Comparison of ENCODE assay signal across 10 mouse cellular contexts in genomic region chr2:33584937-33585910, GRCm38 (mm10). TPM values are rescaled to one million over a fixed set of nuclear protein-coding genes. Genes with fewer than 3 reads are reported as not detected.
A peak's percentile ranks its signal among the peaks of the same experiment; 100 is the strongest.
DNase-seq lines count a peak whose midpoint lies in the region; ATAC-seq and TF ChIP-seq lines count a peak whose summit lies in the region.
"Had no signal": no experiment of that assay in that cellular context is flagged by ENCODE, and none has a peak within 500 bp of the region (broad histone marks: within the 10 kb centered on the region; RNA-seq: fewer than 3 reads in every experiment).

No protein-coding gene starts in this region.

- TF ChIP-seq CTCF in intestine, postnatal 0 days (IDR thresholded peaks at IDR 0.05; ENCODE audit: low read depth), result no peak
- TF ChIP-seq CTCF in midbrain, postnatal 0 days (IDR thresholded peaks at IDR 0.05), result no peak

- 0 out of 2 replicates have a peak overlapping the region, but pooled peaks have one; percentile 1 for H3K9ac ChIP-seq in intestine, embryonic 16.5 days (ENCODE audit: low read depth, low read length)
- H3K9ac ChIP-seq in intestine, postnatal 0 days (ENCODE audit: low read depth, low read length), result no peak overlapping the region
- H3K9ac ChIP-seq in embryonic facial prominence, embryonic 11.5 days (replicated peaks; ENCODE audit: low read length), result peak overlapping the region; percentile 48
- peak overlapping the region; percentile 2; the same call in 1 of the 2 replicates for H3K9ac ChIP-seq in hindbrain, embryonic 14.5 days
- no peak overlapping the region for H3K9ac ChIP-seq in midbrain, postnatal 0 days (replicated peaks; ENCODE audit: low read length, poor library complexity, severe bottlenecking)
- H3K9ac ChIP-seq: lung, embryonic 15.5 days had no signal

- 36% methylated on average over 29 of the region's 29 CpGs for WGBS in intestine, embryonic 16.5 days
- WGBS in intestine, postnatal 0 days, result 35% methylated on average over 29 of the region's 29 CpGs
- 20% methylated on average over 29 of the region's 29 CpGs for WGBS in embryonic facial prominence, embryonic 11.5 days
- 19% methylated on average over 29 of the region's 29 CpGs for WGBS in hindbrain, embryonic 14.5 days
- 22% methylated on average over 29 of the region's 29 CpGs for WGBS in midbrain, postnatal 0 days

- H3K36me3 ChIP-seq in intestine, embryonic 16.5 days (ENCODE audit: control insufficient read depth, insufficient read depth, low read length), result no peaks in the 10 kb centered on the region
- H3K36me3 ChIP-seq in intestine, postnatal 0 days (ENCODE audit: control insufficient read depth, insufficient read depth), result no peaks in the 10 kb centered on the region
- H3K36me3 ChIP-seq in embryonic facial prominence, embryonic 11.5 days (replicated peaks; ENCODE audit: control insufficient read depth, insufficient read depth, low read depth, low read length), result no peaks in the 10 kb centered on the region
- no peaks in the 10 kb centered on the region for H3K36me3 ChIP-seq in hindbrain, embryonic 14.5 days (replicated peaks; ENCODE audit: control insufficient read depth, insufficient read depth)
- H3K36me3 ChIP-seq in midbrain, postnatal 0 days (ENCODE audit: insufficient read depth, low read length), result no peaks in the 10 kb centered on the region
- H3K36me3 ChIP-seq: lung, embryonic 15.5 days had no signal

- H3K4me3 ChIP-seq in intestine, embryonic 16.5 days (ENCODE audit: low read length), result no peak overlapping the region
- no peak overlapping the region for H3K4me3 ChIP-seq in intestine, postnatal 0 days (ENCODE audit: low read depth, low read length)
- no peak overlapping the region for H3K4me3 ChIP-seq in embryonic facial prominence, embryonic 11.5 days (ENCODE audit: low read depth, low read length)
- no peak overlapping the region for H3K4me3 ChIP-seq in hindbrain, embryonic 14.5 days (replicated peaks; ENCODE audit: low read length)
- H3K4me3 ChIP-seq in midbrain, postnatal 0 days (ENCODE audit: low read depth, low read length), result no peak overlapping the region
- H3K4me3 ChIP-seq: lung, embryonic 15.5 days had no signal

- H3K27ac ChIP-seq in intestine, embryonic 16.5 days (ENCODE audit: low read length), result no peak overlapping the region
- H3K27ac ChIP-seq in intestine, postnatal 0 days (ENCODE audit: low read depth, low read length), result no peak overlapping the region
- peak overlapping the region; percentile 52; the same call in 1 of the 2 replicates for H3K27ac ChIP-seq in embryonic facial prominence, embryonic 11.5 days (replicated peaks; ENCODE audit: low read depth, low read length)
- peak overlapping the region; percentile 68 for H3K27ac ChIP-seq in hindbrain, embryonic 14.5 days
- H3K27ac ChIP-seq in midbrain, postnatal 0 days (ENCODE audit: low read depth, low read length), result no peak overlapping the region
- H3K27ac ChIP-seq: lung, embryonic 15.5 days had no signal

- no peaks in the 10 kb centered on the region for H3K9me3 ChIP-seq in intestine, embryonic 16.5 days (ENCODE audit: control insufficient read depth, low read length)
- no peaks in the 10 kb centered on the region for H3K9me3 ChIP-seq in intestine, postnatal 0 days (ENCODE audit: control insufficient read depth)
- H3K9me3 ChIP-seq in embryonic facial prominence, embryonic 11.5 days (replicated peaks; ENCODE audit: control insufficient read depth, low read length), result no peaks in the 10 kb centered on the region
- no peaks in the 10 kb centered on the region for H3K9me3 ChIP-seq in hindbrain, embryonic 14.5 days (ENCODE audit: control insufficient read depth, low read length)
- no peaks in the 10 kb centered on the region for H3K9me3 ChIP-seq in midbrain, postnatal 0 days (ENCODE audit: low read length)
- H3K9me3 ChIP-seq: lung, embryonic 15.5 days had no signal

- peak; percentile 47 for DNase-seq in embryonic facial prominence, embryonic 11.5 days (ENCODE audit: low spot score)
- no peak for DNase-seq in hindbrain, embryonic 14.5 days (ENCODE audit: low spot score)
- peak; percentile 22 for DNase-seq in midbrain, postnatal 0 days (ENCODE audit: low spot score)
- DNase-seq in T-cell, adult 2 months (ENCODE audit: low spot score), result no peak
- no peak for DNase-seq in left cerebral cortex, adult 8-10 months (ENCODE audit: low spot score in 2 of 2)
- no peak for DNase-seq in liver

- peaks cover 7% of the 10 kb centered on the region for H3K4me1 ChIP-seq in intestine, embryonic 16.5 days (ENCODE audit: control insufficient read depth, insufficient read depth, low read length)
- H3K4me1 ChIP-seq in intestine, postnatal 0 days (replicated peaks; ENCODE audit: control insufficient read depth, insufficient read depth, low read length), result 0 out of 2 replicates have a peak, but pooled peaks cover 4% of the 10 kb centered on the region
- peaks cover 20% of the 10 kb centered on the region for H3K4me1 ChIP-seq in embryonic facial prominence, embryonic 11.5 days (ENCODE audit: control insufficient read depth, insufficient read depth, low read length)
- peaks cover 48% of the 10 kb centered on the region for H3K4me1 ChIP-seq in hindbrain, embryonic 14.5 days (replicated peaks; ENCODE audit: control insufficient read depth, insufficient read depth, low read length)
- peaks cover 13% of the 10 kb centered on the region for H3K4me1 ChIP-seq in midbrain, postnatal 0 days (ENCODE audit: insufficient read depth, low read length)

- peaks cover 30% of the 10 kb centered on the region for H3K27me3 ChIP-seq in intestine, embryonic 16.5 days (replicated peaks; ENCODE audit: control insufficient read depth, insufficient read depth, low read length)
- H3K27me3 ChIP-seq in intestine, postnatal 0 days (replicated peaks; ENCODE audit: control insufficient read depth, insufficient read depth, low read length), result peaks cover 33% of the 10 kb centered on the region
- H3K27me3 ChIP-seq in embryonic facial prominence, embryonic 11.5 days (ENCODE audit: control insufficient read depth, insufficient read depth, low read length), result peaks cover 21% of the 10 kb centered on the region
- H3K27me3 ChIP-seq in hindbrain, embryonic 14.5 days (ENCODE audit: control insufficient read depth, insufficient read depth, low read length), result peaks cover 50% of the 10 kb centered on the region
- peaks cover 23% of the 10 kb centered on the region; the same call in 1 of the 2 replicates for H3K27me3 ChIP-seq in midbrain, postnatal 0 days (ENCODE audit: insufficient read depth, low read length)

- ATAC-seq in intestine, embryonic 16.5 days, result no peak
- ATAC-seq in intestine, postnatal 0 days, result no peak
- ATAC-seq in embryonic facial prominence, embryonic 11.5 days (replicated peaks; ENCODE audit: insufficient number of reproducible peaks, low FRiP score, low TSS enrichment, low read depth), result peak; percentile 21; the same call in 1 of the 2 replicates
- ATAC-seq in hindbrain, embryonic 14.5 days (ENCODE audit: low FRiP score), result peak; percentile 9; the same call in 1 of the 2 replicates
- no peak for ATAC-seq in midbrain, postnatal 0 days (ENCODE audit: low FRiP score)

- no peak overlapping the region for H3K4me2 ChIP-seq in intestine, embryonic 16.5 days (ENCODE audit: low read depth, low read length)
- H3K4me2 ChIP-seq in intestine, postnatal 0 days (replicated peaks; ENCODE audit: low read depth), result no peak overlapping the region
- H3K4me2 ChIP-seq in embryonic facial prominence, embryonic 11.5 days (ENCODE audit: low read depth, low read length), result no peak overlapping the region
- 0 out of 2 replicates have a peak overlapping the region, but pooled peaks have one; percentile 3 for H3K4me2 ChIP-seq in hindbrain, embryonic 14.5 days (replicated peaks)
- no peak overlapping the region for H3K4me2 ChIP-seq in midbrain, postnatal 0 days (ENCODE audit: low read depth, low read length, poor library complexity, severe bottlenecking)
- H3K4me2 ChIP-seq: lung, embryonic 15.5 days had no signal

RNA-seq across cellular contexts. Expression of gene Lmx1b, which starts 55.1 kb away (rescaled TPM):
- polyA plus RNA-seq in intestine, embryonic 16.5 days (2015; fragmentation: Nextera tagmentation; extraction: Ambion mirVana), result 0.04 TPM in 1 of 2 replicates, not detected in the other
- not detected in 2 replicates for polyA plus RNA-seq in intestine, postnatal 0 days (2015; fragmentation: Nextera tagmentation; extraction: Ambion mirVana)
- polyA plus RNA-seq in embryonic facial prominence, embryonic 11.5 days (2014; fragmentation: Nextera tagmentation; extraction: Ambion mirVana), result 1.2 TPM in 2 replicates
- 6.7 and 8.7 TPM in 2 replicates for polyA plus RNA-seq in hindbrain, embryonic 14.5 days (2014; fragmentation: Nextera tagmentation; extraction: Ambion mirVana)
- 7.0 and 8.4 TPM in 2 replicates for total RNA-seq in midbrain, postnatal 0 days (2014; rRNA removed)
- polyA plus RNA-seq in midbrain, postnatal 0 days (2015; fragmentation: Nextera tagmentation; extraction: Ambion mirVana), result 0.65 and 0.83 TPM in 2 replicates
- under 1 TPM; 0.35 to 0.98 (median 0.60) TPM for total RNA-seq in left cerebral cortex, adult 8-10 months (2022)
- polyA plus RNA-seq: stomach, embryonic 16.5 days had no signal

Comparison
In these comparisons a context has a peak if more than half of its experiments do, and no peak if none do; other contexts are left out.
1. H3K9ac ChIP-seq: peak in intestine, embryonic 16.5 days (single experiment), embryonic facial prominence, embryonic 11.5 days (single experiment) and hindbrain, embryonic 14.5 days (single experiment); none in intestine, postnatal 0 days (single experiment) and midbrain, postnatal 0 days (single experiment).
2. ATAC-seq: peak in embryonic facial prominence, embryonic 11.5 days (single experiment) and hindbrain, embryonic 14.5 days (single experiment); none in intestine, embryonic 16.5 days (single experiment), intestine, postnatal 0 days (single experiment) and midbrain, postnatal 0 days (single experiment).
3. H3K27ac ChIP-seq: peak in embryonic facial prominence, embryonic 11.5 days (single experiment) and hindbrain, embryonic 14.5 days (single experiment); none in intestine, embryonic 16.5 days (single experiment), intestine, postnatal 0 days (single experiment) and midbrain, postnatal 0 days (single experiment).
4. DNase-seq: peak in embryonic facial prominence, embryonic 11.5 days (single experiment) and midbrain, postnatal 0 days (single experiment); none in hindbrain, embryonic 14.5 days (single experiment), T-cell, adult 2 months (single experiment), left cerebral cortex, adult 8-10 months (0 of 2) and liver (single experiment).